Mouse (Mus musculus) thymus, adult 2 months (tissue): ENCODE measurements around the gene Cradd.

ENCODE experiments used
- CTCF ChIP-seq: fragments of 200-500 bp; IDR thresholded peaks from 2 replicates; pipeline ENCODE4 v1.5.1; 2012; ENCODE audit warnings: mild to moderate bottlenecking, control low read depth, low read length, moderate library complexity, borderline replicate concordance; ENCODE audit not compliant: control insufficient read depth, poor library complexity, insufficient read depth; ENCODE audit errors: extremely low read depth
- POLR2A ChIP-seq: fragments of 200-500 bp; IDR thresholded peaks from 2 replicates; pipeline ENCODE4 v1.6.1; 2012; ENCODE audit warnings: mild to moderate bottlenecking, low read length, control low read depth, moderate library complexity; ENCODE audit not compliant: control insufficient read depth, poor library complexity, insufficient read depth; ENCODE audit errors: extremely low read depth

- TF ChIP-seq POLR2A (no peak), CTCF (no peak)
These were observed 172.7 kb downstream of the Cradd start for GRCm38 (mm10) chr10:95151012-95151768.
